ENCODE assay signal across 22 mouse cellular contexts in genomic region chr19:34312151-34312728, GRCm38 (mm10). TPM values are rescaled to one million over a fixed set of nuclear protein-coding genes. Genes with fewer than 3 reads are reported as not detected.
DNase-seq lines count a peak whose midpoint lies in the region; ATAC-seq and TF ChIP-seq lines count a peak whose summit lies in the region.
"Had no signal": no experiment of that assay in that cellular context is flagged by ENCODE, and none has a peak within 500 bp of the region (broad histone marks: within the 10 kb centered on the region; RNA-seq: fewer than 3 reads in every experiment).

No protein-coding gene starts in this region.

- ATAC-seq in lung, postnatal 0 days = no peak

- TF ChIP-seq CTCF in lung, postnatal 0 days (IDR thresholded peaks at IDR 0.05) = 0 out of 2 replicates have a peak, but pooled peaks have one; percentile 6

- intact Hi-C loops in heart, postnatal 36 days (cut with DNase I) = no loop called here

- TF ChIP-seq EP300 in lung, postnatal 0 days (IDR thresholded peaks at IDR 0.05) = no peak

- peaks cover 4% of the 10 kb centered on the region; the same call in 1 of the 2 replicates for H3K36me3 ChIP-seq in lung, postnatal 0 days (ENCODE audit: insufficient read depth, low read length)
- H3K36me3 ChIP-seq: embryonic facial prominence, embryonic 15.5 days; heart, embryonic 10.5 days; hindbrain, embryonic 13.5 days; liver, embryonic 15.5 days; midbrain, embryonic 10.5 days had no signal

- H3K4me1 ChIP-seq in lung, postnatal 0 days (ENCODE audit: insufficient read depth, low read depth, low read length) = no peaks in the 10 kb centered on the region
- H3K4me1 ChIP-seq: embryonic facial prominence, embryonic 15.5 days; heart, embryonic 10.5 days; hindbrain, embryonic 13.5 days; liver, embryonic 15.5 days had no signal

- H3K9ac ChIP-seq in lung, postnatal 0 days (replicated peaks; ENCODE audit: low read depth) = no peak overlapping the region
- H3K9ac ChIP-seq: embryonic facial prominence, embryonic 15.5 days; hindbrain, embryonic 13.5 days; liver, embryonic 15.5 days had no signal

- 57% methylated on average over 5 of the region's 5 CpGs for WGBS in lung, postnatal 0 days

- H3K4me2 ChIP-seq in lung, postnatal 0 days (replicated peaks; ENCODE audit: low read depth, low read length) = no peak overlapping the region
- H3K4me2 ChIP-seq: embryonic facial prominence, embryonic 15.5 days; hindbrain, embryonic 13.5 days; liver, embryonic 15.5 days had no signal

- no peak overlapping the region for H3K27ac ChIP-seq in lung, postnatal 0 days (ENCODE audit: low read length)
- H3K27ac ChIP-seq: embryonic facial prominence, embryonic 15.5 days; heart, embryonic 10.5 days; hindbrain, embryonic 13.5 days; liver, embryonic 15.5 days; midbrain, embryonic 10.5 days had no signal

- H3K9me3 ChIP-seq in lung, postnatal 0 days (ENCODE audit: low read length) = no peaks in the 10 kb centered on the region
- H3K9me3 ChIP-seq: embryonic facial prominence, embryonic 15.5 days; heart, embryonic 10.5 days; hindbrain, embryonic 13.5 days; liver, embryonic 15.5 days; midbrain, embryonic 10.5 days had no signal

- H3K27me3 ChIP-seq in lung, postnatal 0 days (replicated peaks; ENCODE audit: insufficient read depth, low read length) = no peaks in the 10 kb centered on the region
- H3K27me3 ChIP-seq: embryonic facial prominence, embryonic 15.5 days; hindbrain, embryonic 13.5 days; liver, embryonic 15.5 days had no signal

- no peak overlapping the region for H3K4me3 ChIP-seq in lung, postnatal 0 days (ENCODE audit: low read depth, low read length)
- H3K4me3 ChIP-seq: embryonic facial prominence, embryonic 15.5 days; heart, embryonic 10.5 days; hindbrain, embryonic 13.5 days; liver, embryonic 15.5 days; midbrain, embryonic 10.5 days had no signal

- DNase-seq in heart, adult 11 months = peak; percentile 42
- no peak for DNase-seq in heart, postnatal 36 days
- no peak for DNase-seq in lung, postnatal 0 days (ENCODE audit: low spot score)
- no peak for DNase-seq in lung, postnatal 25 days (ENCODE audit: low spot score)
- DNase-seq in naive thymus-derived CD4-positive, alpha-beta T cell, adult 2 months (ENCODE audit: low read depth) = peak; percentile 29
- no peak for DNase-seq in MN1 (ENCODE audit: low spot score)
- DNase-seq in cerebellum, adult 9-11 months = no peak
- DNase-seq: adrenal gland, postnatal 10 days; cerebellum, adult 2 months; gastrocnemius, postnatal 25 days; heart, postnatal 10 days; kidney, postnatal 14 days; layer of hippocampus, adult 9-11 months; lung, postnatal 4 days; right cerebral cortex, postnatal 25 days had no signal

RNA-seq across cellular contexts. Expression of gene Fas, which starts 21.8 kb away (rescaled TPM):
- total RNA-seq in heart, postnatal 36 days (2021) = 10 to 100 TPM; 15.0 to 15.7 TPM
- 56.1 and 57.9 TPM in 2 replicates for polyA plus RNA-seq in lung, postnatal 0 days (2015; fragmentation: Nextera tagmentation; extraction: Ambion mirVana)
- total RNA-seq: MEL had no signal

RNA-seq across cellular contexts. Expression of gene Acta2, which starts 56.9 kb away (rescaled TPM):
- 100 to 1,000 TPM; 142 to 147 TPM for total RNA-seq in heart, postnatal 36 days (2021)
- 265 and 293 TPM in 2 replicates for polyA plus RNA-seq in lung, postnatal 0 days (2015; fragmentation: Nextera tagmentation; extraction: Ambion mirVana)
- total RNA-seq: common myeloid progenitor, adult 5-6 weeks; MEL had no signal

Comparison
In these comparisons a context has a peak if more than half of its experiments do, and no peak if none do; other contexts are left out.
1. DNase-seq: peak in heart, adult 11 months (single experiment) and naive thymus-derived CD4-positive, alpha-beta T cell, adult 2 months (single experiment); none in heart, postnatal 36 days (0 of 2), lung, postnatal 0 days (single experiment), lung, postnatal 25 days (single experiment), MN1 (single experiment) and cerebellum, adult 9-11 months (single experiment).